Mouse (Mus musculus) heart, embryonic 13.5 days (tissue): ENCODE measurements around the gene Rab3a. TPM values are rescaled to one million over a fixed set of nuclear protein-coding genes. Genes with fewer than 3 reads are reported as not detected.

Source experiments
- ATAC-seq: fragments of 200-750 bp; cut with Nextera tagmentation; 2 replicates; pipeline ENCODE4 v1.8.0; 2017; ENCODE audit warnings: moderate TSS enrichment; ENCODE audit not compliant: insufficient number of reproducible peaks, low FRiP score, low TSS enrichment; ENCODE audit errors: extremely low read depth
- H3K27ac ChIP-seq: fragments of 300-500 bp; sonication (generic); replicated peaks from 2 replicates; pipeline ENCODE4 v1.5.1; 2015; ENCODE audit warnings: moderate library complexity, mild to moderate bottlenecking, inconsistent platforms
- H3K27me3 ChIP-seq: fragments of 300-500 bp; sonication (generic); replicated peaks from 2 replicates; pipeline ENCODE4 v1.6.1; 2015; ENCODE audit warnings: mild to moderate bottlenecking, inconsistent platforms
- H3K36me3 ChIP-seq: fragments of 300-500 bp; sonication (generic); 2 replicates; pipeline ENCODE4 v1.6.1; 2015; ENCODE audit warnings: mild to moderate bottlenecking, inconsistent platforms
- H3K4me1 ChIP-seq: fragments of 300-500 bp; sonication (generic); 2 replicates; pipeline ENCODE4 v1.6.1; 2015; ENCODE audit warnings: inconsistent platforms
- H3K4me2 ChIP-seq: fragments of 300-500 bp; sonication (generic); 2 replicates; pipeline ENCODE4 v1.6.1; 2015; ENCODE audit warnings: inconsistent platforms, mild to moderate bottlenecking, moderate library complexity
- H3K4me3 ChIP-seq: fragments of 300-500 bp; sonication (generic); 2 replicates; pipeline ENCODE4 v1.5.1; 2015; ENCODE audit warnings: moderate library complexity, mild to moderate bottlenecking, inconsistent platforms
- H3K9ac ChIP-seq: fragments of 300-500 bp; sonication (generic); 2 replicates; pipeline ENCODE4 v1.6.1; 2015; ENCODE audit warnings: inconsistent platforms, mild to moderate bottlenecking, moderate library complexity
- H3K9me3 ChIP-seq: fragments of 300-500 bp; sonication (generic); 2 replicates; pipeline ENCODE4 v1.6.1; 2016; ENCODE audit warnings: inconsistent platforms
- WGBS: fragments of 180-500 bp; shearing (Covaris S2); methylation state at CpG from one replicate; pipeline ENCODE4 v1.1.7; 2015; ENCODE audit warnings: mixed read lengths; 5-methylcytosine and 5-hydroxymethylcytosine counted together
- polyA plus RNA-seq: library from polyadenylated mRNA; unstranded; fragments of >200 nt; fragmentation: Nextera tagmentation; extraction: Ambion mirVana; gene quantifications from 2 replicates; pipeline ENCODE4 v1.2.1, GENCODE M21; 2015

Gene Rab3a
- polyA plus RNA-seq, 1 experiment from 2014 or later, result 17.4 TPM

GRCm38 (mm10) chr8:70760775-70761406 is 6.4 kb downstream of the Rab3a start, which contains the start of gene Mpv17l2:
Mpv17l2 (minus strand) TSS chr8:70760946.
- no peaks in the 10 kb centered on the region; the same call in 1 of the 2 replicates for H3K27me3 ChIP-seq
- H3K4me3 ChIP-seq, result peak within 1 kb of the TSS; percentile 73
- under 1% methylated on average over 55 of the region's 55 CpGs for WGBS
- H3K4me1 ChIP-seq, result peaks cover 37% of the 10 kb centered on the region
- H3K9ac ChIP-seq, result peak within 1 kb of the TSS; percentile 91
- H3K4me2 ChIP-seq, result peak within 1 kb of the TSS; percentile 96
- H3K36me3 ChIP-seq, result peaks cover 36% of the 10 kb centered on the region
- peak; percentile 93 for ATAC-seq
- H3K9me3 ChIP-seq, result no peaks in the 10 kb centered on the region
- H3K27ac ChIP-seq, result peak within 1 kb of the TSS; percentile 76

GRCm38 (mm10) chr8:70762118-70762517 is 7.6 kb downstream of the Rab3a start:
- H3K4me3 ChIP-seq, result no peak overlapping the region
- H3K27ac ChIP-seq, result 0 out of 2 replicates have a peak overlapping the region, but pooled peaks have one; percentile 22
- H3K27me3 ChIP-seq, result no peaks in the 10 kb centered on the region; the same call in 1 of the 2 replicates
- WGBS, result 72% methylated on average over 1 of the region's 1 CpGs
- no peak overlapping the region for H3K4me2 ChIP-seq
- H3K9me3 ChIP-seq, result no peaks in the 10 kb centered on the region
- H3K9ac ChIP-seq, result no peak overlapping the region
- H3K36me3 ChIP-seq, result peaks cover 24% of the 10 kb centered on the region
- H3K4me1 ChIP-seq, result peaks cover 49% of the 10 kb centered on the region
- no peak for ATAC-seq

GRCm38 (mm10) chr8:70763354-70763753 is 8.9 kb downstream of the Rab3a start:
- Histone ChIP-seq H3K9ac (no peak overlapping the region), H3K27me3 (peaks cover 6% of the 10 kb centered on the region; the same call in 1 of the 2 replicates), H3K4me3 (no peak overlapping the region), H3K27ac (no peak overlapping the region), H3K36me3 (peaks cover 23% of the 10 kb centered on the region), H3K4me2 (no peak overlapping the region), H3K4me1 (peaks cover 49% of the 10 kb centered on the region), H3K9me3 (no peaks in the 10 kb centered on the region)
- ATAC-seq, result no peak
- 9% methylated on average over 3 of the region's 3 CpGs for WGBS

GRCm38 (mm10) chr8:70764026-70764425 is 9.5 kb downstream of the Rab3a start:
- Histone ChIP-seq H3K4me2 (no peak overlapping the region), H3K9me3 (no peaks in the 10 kb centered on the region), H3K27ac (peak overlapping the region; percentile 12; the same call in 1 of the 2 replicates), H3K4me3 (no peak overlapping the region), H3K9ac (peak overlapping the region; percentile 25; the same call in 1 of the 2 replicates), H3K27me3 (peaks cover 6% of the 10 kb centered on the region; the same call in 1 of the 2 replicates), H3K36me3 (peaks cover 24% of the 10 kb centered on the region), H3K4me1 (peaks cover 44% of the 10 kb centered on the region)
- ATAC-seq, result no peak
- 46% methylated on average over 8 of the region's 8 CpGs for WGBS

GRCm38 (mm10) chr8:70764676-70765075 is 10.2 kb downstream of the Rab3a start:
- ATAC-seq, result no peak
- H3K4me1 ChIP-seq, result peaks cover 37% of the 10 kb centered on the region
- WGBS, result 88% methylated on average over 13 of the region's 13 CpGs
- H3K27me3 ChIP-seq, result peaks cover 6% of the 10 kb centered on the region; the same call in 1 of the 2 replicates
- H3K9ac ChIP-seq, result no peak overlapping the region
- no peak overlapping the region for H3K27ac ChIP-seq
- H3K9me3 ChIP-seq, result no peaks in the 10 kb centered on the region
- peaks cover 29% of the 10 kb centered on the region for H3K36me3 ChIP-seq
- H3K4me2 ChIP-seq, result peak overlapping the region; percentile 91; the same call in 1 of the 2 replicates
- H3K4me3 ChIP-seq, result no peak overlapping the region

GRCm38 (mm10) chr8:70765329-70765728 is 10.8 kb downstream of the Rab3a start:
- Histone ChIP-seq H3K9me3 (no peaks in the 10 kb centered on the region), H3K27me3 (peaks cover 6% of the 10 kb centered on the region; the same call in 1 of the 2 replicates), H3K4me3 (peak overlapping the region; percentile 56), H3K4me1 (peaks cover 31% of the 10 kb centered on the region), H3K9ac (peak overlapping the region; percentile 82), H3K36me3 (peaks cover 35% of the 10 kb centered on the region), H3K27ac (no peak overlapping the region), H3K4me2 (peak overlapping the region; percentile 91)
- 62% methylated on average over 9 of the region's 9 CpGs for WGBS
- no peak for ATAC-seq

GRCm38 (mm10) chr8:70765838-70766570 is 11.5 kb downstream of the Rab3a start:
- Histone ChIP-seq H3K27ac (no peak overlapping the region; the same call in 1 of the 2 replicates), H3K9ac (peak overlapping the region; percentile 82), H3K4me2 (peak overlapping the region; percentile 91), H3K36me3 (peaks cover 42% of the 10 kb centered on the region), H3K27me3 (peaks cover 6% of the 10 kb centered on the region; the same call in 1 of the 2 replicates), H3K4me3 (peak overlapping the region; percentile 56), H3K9me3 (no peaks in the 10 kb centered on the region), H3K4me1 (peaks cover 30% of the 10 kb centered on the region)
- WGBS, result 3% methylated on average over 34 of the region's 34 CpGs
- no peak for ATAC-seq

- peak; percentile 40; the same call in 1 of the 2 replicates for ATAC-seq
- peak overlapping the region; percentile 82 for H3K9ac ChIP-seq
- H3K9me3 ChIP-seq, result no peaks in the 10 kb centered on the region
- peak overlapping the region; percentile 91 for H3K4me2 ChIP-seq
- H3K4me3 ChIP-seq, result peak overlapping the region; percentile 56
- peak overlapping the region; percentile 34 for H3K27ac ChIP-seq
- peaks cover 50% of the 10 kb centered on the region for H3K36me3 ChIP-seq
- 8% methylated on average over 21 of the region's 21 CpGs for WGBS
- H3K4me1 ChIP-seq, result peaks cover 22% of the 10 kb centered on the region
- H3K27me3 ChIP-seq, result peaks cover 6% of the 10 kb centered on the region; the same call in 1 of the 2 replicates
Measured at GRCm38 (mm10) chr8:70766571-70767440, 12.3 kb downstream of the Rab3a start.

GRCm38 (mm10) chr8:70767503-70767902 is 13.0 kb downstream of the Rab3a start:
- ATAC-seq, result no peak
- WGBS, result 80% methylated on average over 6 of the region's 6 CpGs
- Histone ChIP-seq H3K4me2 (no peak overlapping the region), H3K9ac (peak overlapping the region; percentile 82; the same call in 1 of the 2 replicates), H3K4me3 (no peak overlapping the region), H3K27me3 (peaks cover 6% of the 10 kb centered on the region; the same call in 1 of the 2 replicates), H3K4me1 (peaks cover 22% of the 10 kb centered on the region), H3K36me3 (peaks cover 57% of the 10 kb centered on the region), H3K9me3 (no peaks in the 10 kb centered on the region), H3K27ac (no peak overlapping the region)

GRCm38 (mm10) chr8:70768231-70768776 is 13.8 kb downstream of the Rab3a start:
- no peak for ATAC-seq
- H3K27me3 ChIP-seq, result peaks cover 6% of the 10 kb centered on the region; the same call in 1 of the 2 replicates
- no peak overlapping the region for H3K4me2 ChIP-seq
- 91% methylated on average over 32 of the region's 32 CpGs for WGBS
- H3K27ac ChIP-seq, result no peak overlapping the region
- peaks cover 61% of the 10 kb centered on the region for H3K36me3 ChIP-seq
- H3K9ac ChIP-seq, result no peak overlapping the region
- H3K4me3 ChIP-seq, result no peak overlapping the region
- H3K4me1 ChIP-seq, result peaks cover 30% of the 10 kb centered on the region
- no peaks in the 10 kb centered on the region for H3K9me3 ChIP-seq
